Mouse (Mus musculus) myocyte (in vitro differentiated cells): ENCODE measurements at regions not wholly inside any gene's neighbourhood (a gene's known extent, or its start where the extent isn't known, plus 50 kb on each side); places are given as distances from the start of the nearest gene placed in this dataset.

Source experiments
- MAX ChIP-seq: IDR thresholded peaks from one replicate; pipeline ENCODE4 v1.6.1; 2011; ENCODE audit warnings: low read depth, mild to moderate bottlenecking, control low read depth
- MYOG ChIP-seq, 3 experiments: IDR thresholded peaks; one replicate each; pipeline ENCODE4 v1.6.1; 2011; ENCODE audit warnings: control low read depth in 2 of 3, low read depth in 2 of 3, mild to moderate bottlenecking in 2 of 3; ENCODE audit not compliant: insufficient read length in 2 of 3, control insufficient read depth in 1 of 3, insufficient read depth in 1 of 3
- POLR2A ChIP-seq: IDR thresholded peaks from one replicate; pipeline ENCODE4 v1.6.1; 2011; ENCODE audit warnings: low read depth, mild to moderate bottlenecking, control low read depth, moderate library complexity; ENCODE audit not compliant: insufficient read length
- POLR2AphosphoS2 ChIP-seq: IDR thresholded peaks from one replicate; pipeline ENCODE4 v1.6.1; 2011; ENCODE audit warnings: low read depth, control low read depth; ENCODE audit not compliant: insufficient read length
- TCF12 ChIP-seq: IDR thresholded peaks from one replicate; pipeline ENCODE4 v1.6.1; 2011; ENCODE audit warnings: mild to moderate bottlenecking, control low read depth; ENCODE audit not compliant: poor library complexity, insufficient read depth, severe bottlenecking
- TCF3 ChIP-seq: IDR thresholded peaks from one replicate; pipeline ENCODE4 v1.6.1; 2011; ENCODE audit warnings: low read depth, control low read depth; ENCODE audit not compliant: insufficient read length

- TF ChIP-seq POLR2A (no peak), POLR2AphosphoS2 (no peak), MYOG (IDR thresholded peaks at IDR 0.05; ENCODE audit: control insufficient read depth in 1 of 3, insufficient read depth in 1 of 3, insufficient read length in 2 of 3, low read depth in 2 of 3) (no peak), MAX (no peak), TCF3 (no peak), TCF12 (no peak)
Observed at GRCm38 (mm10) chr10:126764740-126765139, 136.4 kb downstream of the Atp23 start.
